Mouse (Mus musculus): ENCODE data around the gene Gucy1b1. TPM values are rescaled to one million over a fixed set of nuclear protein-coding genes. Genes with fewer than 3 reads are reported as not detected.

The Gucy1b1 gene
- 1 to 10 TPM; 3.8 to 4.8 TPM for polyA plus RNA-seq (2017; shearing (Covaris generic))

DNA sequence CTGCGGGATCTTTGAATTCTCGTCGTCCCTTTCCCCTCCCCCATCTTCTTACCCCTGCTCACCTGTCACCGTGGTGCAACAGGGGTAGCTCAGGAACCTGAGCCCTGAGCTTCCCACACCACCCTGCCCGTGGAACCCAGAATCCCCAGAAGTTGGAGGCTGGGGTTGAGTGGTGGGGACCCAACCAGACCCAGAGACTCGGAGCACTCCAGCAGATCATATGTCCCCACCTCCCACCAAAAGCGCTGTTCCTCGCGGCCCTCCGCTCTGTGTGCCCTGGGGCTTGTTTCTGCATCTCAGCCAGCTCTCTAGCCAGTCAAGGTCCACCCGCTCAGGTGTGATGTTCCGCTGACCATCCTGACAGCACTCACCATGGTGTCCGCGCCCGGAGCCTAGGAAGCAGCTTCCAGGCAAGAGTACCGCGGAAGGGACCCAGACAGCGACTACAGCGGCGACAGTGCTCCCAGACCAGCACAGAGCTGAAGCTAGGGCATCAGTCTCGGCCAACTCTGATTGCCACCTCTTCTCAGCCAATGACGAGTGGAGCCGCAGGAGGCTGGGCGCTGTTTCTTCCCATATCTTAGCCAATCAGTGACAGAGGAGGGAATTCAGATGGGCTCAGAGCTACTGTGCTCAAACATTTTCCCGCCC lies at the start of gene Gucy1b1:
TSS of gene Gucy1b1 (minus strand) at position 489 of the 651 bp plus-strand sequence.
- ATAC-seq = peak; percentile 96

DNA sequence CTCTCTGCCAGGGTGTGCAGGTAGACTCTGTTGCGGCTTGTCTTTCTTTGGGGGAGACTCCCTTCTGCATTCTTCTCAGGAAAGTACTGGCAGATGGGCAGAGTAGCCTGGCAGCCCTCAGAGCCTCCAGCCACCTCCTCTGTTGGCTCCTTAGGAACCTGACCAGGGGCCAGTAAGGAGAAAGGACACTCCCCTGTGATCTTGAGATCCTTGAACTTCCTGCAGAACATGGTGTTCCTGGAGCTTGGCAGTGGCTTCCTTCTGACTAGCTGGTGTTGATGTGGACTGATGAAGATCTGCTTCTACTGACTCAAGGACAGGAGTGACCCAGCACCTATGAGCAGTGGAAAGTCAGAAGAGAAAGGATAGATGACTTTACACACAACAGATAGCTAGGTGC lies 44.4 kb upstream of the Gucy1b1 start:
- no peak for ATAC-seq

DNA sequence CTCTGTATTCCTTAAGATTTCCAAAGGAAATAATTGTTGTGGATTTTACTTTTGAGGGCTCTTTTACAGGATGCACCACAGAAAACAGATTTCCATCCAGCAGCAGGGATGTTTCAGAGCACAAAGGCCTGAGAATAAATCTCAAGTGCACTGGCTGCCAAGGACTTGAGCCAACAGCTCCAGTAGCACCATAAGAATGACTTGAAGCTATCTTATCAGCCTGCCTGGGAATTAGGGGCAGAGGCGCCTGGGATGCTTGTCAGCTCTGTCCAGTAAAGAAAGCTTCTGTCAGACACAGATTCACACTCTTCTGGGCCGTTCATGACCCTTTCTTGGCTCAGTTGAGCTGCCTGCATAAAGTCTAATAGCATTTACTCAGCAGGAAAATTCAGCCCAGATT lies 38.0 kb upstream of the Gucy1b1 start:
- no peak for ATAC-seq

DNA sequence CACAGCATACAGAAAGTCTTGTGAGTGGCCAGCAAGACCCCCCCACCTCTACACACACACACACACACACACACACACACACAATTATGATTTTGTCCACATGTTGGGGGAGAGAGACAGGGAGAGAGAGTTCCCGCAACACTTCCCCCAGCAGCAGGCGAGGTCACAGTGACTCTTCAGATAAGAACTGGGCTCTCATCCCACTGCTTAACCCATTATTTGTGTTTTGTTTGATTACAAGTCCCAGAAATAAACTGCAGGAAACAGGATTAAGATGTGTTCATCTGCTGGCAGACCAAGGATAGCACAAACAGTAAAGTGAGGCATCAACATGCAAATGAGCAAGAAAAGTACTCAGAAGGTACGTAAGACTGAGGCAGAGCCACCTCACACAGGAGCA lies 37.5 kb upstream of the Gucy1b1 start:
- ATAC-seq = no peak

DNA sequence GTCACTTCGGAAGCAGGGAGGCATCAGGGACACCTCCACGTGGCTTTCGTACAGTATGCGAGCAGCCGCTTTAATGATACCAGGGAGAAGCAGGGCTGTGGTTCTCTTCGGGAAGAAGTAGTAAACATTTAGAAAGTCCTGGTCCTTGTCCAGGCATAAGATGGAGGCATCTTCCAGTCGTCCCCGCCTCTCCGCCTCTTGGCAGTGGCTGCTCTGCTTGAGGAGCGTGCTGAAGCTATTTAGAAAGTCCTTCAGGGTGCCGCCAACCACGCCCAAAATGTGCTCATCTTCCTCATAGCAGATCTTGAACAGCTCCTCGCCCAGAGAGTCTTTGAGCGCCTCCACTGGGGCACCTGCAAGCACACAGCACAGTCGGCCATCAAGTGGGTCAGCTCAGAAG lies 34.5 kb upstream of the Gucy1b1 start:
- no peak for ATAC-seq

DNA sequence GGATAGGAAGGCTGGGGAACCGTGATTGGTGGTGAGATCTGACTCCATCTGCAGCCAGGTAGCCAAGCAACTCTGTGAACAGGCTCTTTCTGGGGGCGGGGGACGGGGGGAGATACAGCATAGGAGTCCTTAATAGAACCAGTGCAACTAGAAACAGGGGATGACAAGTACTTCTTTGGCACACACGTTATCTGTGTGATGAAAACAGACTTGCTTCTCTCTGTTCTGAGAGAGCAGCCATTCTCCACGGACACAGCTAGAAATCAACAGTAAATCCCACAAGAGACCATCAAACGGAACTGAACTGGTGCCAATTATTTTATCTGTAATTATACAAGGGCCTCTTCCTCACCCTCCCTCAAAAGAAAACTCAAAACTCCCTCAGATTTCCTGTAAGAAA lies 29.7 kb upstream of the Gucy1b1 start:
- no peak for ATAC-seq

DNA sequence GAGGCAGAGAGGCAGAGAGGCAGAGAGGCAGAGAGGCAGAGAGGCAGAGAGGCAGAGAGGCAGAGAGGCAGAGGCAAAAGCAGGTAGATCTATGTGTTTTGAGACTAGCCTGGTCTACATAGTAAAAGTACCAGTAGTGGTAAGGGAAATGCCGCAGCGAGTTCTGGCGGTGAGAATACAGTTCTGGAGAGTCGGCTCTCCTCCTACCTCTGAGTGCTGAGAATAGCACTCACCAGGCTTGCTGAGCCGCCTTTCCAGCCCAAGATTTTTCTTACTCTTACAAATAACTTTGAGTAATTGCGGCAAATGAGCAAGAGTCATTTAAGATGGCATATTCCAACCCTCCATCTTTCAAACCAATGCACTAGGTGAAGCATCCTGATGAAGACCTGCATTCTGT lies 24.6 kb upstream of the Gucy1b1 start:
- no peak for ATAC-seq

DNA sequence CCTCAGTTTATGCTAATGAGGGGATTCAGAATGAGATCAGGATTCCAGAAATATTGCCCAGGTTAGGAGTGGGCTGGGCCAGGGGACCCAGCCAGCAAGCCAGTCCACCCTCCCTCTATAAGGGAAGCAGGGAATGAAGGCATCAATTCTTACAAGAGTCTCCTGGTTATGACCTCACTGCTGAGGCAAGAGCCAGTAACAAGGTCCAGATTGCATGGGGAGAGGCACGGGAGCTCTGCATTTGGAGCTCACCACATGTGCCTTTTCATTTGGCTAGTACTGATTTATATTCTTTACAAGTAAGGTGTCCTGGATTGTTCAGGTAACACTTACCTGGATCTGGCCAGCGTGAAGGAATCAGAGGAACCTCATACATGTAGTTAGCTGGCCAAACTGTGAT lies 22.3 kb upstream of the Gucy1b1 start:
- no peak for ATAC-seq

DNA sequence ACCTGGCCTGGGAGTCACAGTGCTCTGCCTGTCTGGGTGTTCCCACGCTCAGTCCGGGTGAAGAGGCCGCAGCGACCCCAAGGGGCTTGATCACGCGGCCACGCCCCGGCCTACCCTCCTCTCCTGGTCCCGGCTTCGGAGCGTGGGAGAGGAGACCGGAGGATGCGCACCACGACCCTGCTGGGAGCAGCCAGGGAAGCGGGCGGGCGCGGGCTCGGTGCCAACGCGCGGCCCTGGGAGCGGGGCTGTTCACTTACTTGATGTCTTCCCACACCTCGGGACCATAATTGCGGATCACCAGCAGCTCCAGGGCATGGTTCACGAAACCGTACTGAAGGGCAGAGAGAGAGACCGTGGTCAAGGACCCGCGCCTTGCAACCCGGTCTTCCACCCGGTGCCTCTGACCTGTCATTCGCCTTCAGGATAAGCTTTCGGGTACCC lies 728 bp downstream of the Gucy1b1 start:
- no peak for ATAC-seq

DNA sequence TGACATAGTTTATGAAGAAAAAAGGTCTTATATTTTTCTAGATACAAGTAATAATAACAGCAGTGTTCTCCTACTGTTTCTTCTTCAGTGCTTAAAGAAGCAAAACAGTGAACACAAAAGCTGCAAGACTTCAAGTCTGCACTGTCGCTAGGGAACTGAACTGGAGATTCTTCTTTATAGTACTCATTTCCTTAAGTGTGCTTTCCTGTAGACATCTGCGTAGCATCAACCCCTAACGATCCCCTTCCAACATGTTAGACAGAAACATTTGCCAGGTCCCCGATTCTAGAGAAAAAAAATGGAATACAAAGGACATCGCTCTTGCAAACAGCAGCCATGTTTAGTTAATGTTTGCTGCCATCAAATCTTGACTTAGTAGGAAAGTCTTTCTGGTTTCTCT lies 6.7 kb downstream of the Gucy1b1 start:
- no peak for ATAC-seq

DNA sequence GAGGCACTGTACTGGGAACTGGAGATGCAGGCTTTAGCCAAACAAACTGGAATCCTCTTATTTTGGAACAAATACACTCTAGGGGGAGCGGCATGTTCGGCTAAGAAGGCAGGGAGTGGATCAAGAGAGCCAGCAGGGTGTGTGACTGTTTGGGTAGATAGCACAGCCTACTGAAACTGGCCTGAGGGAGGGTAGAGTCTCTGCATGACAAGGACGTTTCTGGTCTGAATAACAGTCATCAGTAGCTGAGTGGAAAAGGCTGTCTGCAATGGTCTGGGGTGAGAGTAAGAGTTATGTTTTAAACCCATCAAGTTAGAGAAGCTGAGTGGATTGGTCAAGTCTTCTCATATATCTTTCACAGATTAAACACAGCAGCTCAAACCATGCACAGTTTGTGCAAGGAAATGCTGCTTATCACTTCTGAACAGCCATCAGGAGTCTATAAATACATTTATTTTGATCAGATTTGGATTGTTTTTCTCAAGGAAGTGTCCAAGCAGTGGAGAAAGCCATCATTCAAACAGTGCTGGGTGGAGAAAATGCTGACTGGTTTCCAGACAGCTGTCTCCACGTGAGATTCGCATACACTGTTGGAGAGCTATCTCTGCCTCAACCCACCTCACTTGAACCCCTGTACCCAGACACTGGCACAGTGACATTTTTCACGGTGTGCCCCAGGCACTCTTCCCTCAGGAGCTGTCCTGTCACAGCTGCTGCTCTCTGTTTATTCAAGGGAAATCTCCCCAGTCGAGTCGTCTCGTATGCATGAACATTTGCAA lies 12.9 kb downstream of the Gucy1b1 start:
- ATAC-seq = no peak

DNA sequence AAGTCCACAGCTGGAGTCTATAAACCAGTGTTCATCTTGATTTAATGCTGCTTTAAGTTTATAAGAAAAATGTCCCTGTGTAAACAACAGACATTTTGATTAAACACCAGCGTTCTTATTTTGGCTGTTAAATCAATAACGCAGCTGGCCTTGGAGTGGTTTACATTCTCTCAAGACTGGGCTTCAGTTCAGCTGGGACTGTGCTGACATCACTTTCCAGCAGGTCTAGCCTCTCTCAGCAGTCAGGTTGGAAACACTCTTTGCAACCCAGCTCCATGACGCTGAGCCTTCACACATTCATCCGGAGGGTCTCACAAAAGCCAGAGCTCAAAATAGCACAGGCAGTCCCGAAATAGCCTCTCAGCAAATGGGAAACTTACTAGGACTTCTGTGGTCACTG lies 17.3 kb downstream of the Gucy1b1 start:
- ATAC-seq = no peak

DNA sequence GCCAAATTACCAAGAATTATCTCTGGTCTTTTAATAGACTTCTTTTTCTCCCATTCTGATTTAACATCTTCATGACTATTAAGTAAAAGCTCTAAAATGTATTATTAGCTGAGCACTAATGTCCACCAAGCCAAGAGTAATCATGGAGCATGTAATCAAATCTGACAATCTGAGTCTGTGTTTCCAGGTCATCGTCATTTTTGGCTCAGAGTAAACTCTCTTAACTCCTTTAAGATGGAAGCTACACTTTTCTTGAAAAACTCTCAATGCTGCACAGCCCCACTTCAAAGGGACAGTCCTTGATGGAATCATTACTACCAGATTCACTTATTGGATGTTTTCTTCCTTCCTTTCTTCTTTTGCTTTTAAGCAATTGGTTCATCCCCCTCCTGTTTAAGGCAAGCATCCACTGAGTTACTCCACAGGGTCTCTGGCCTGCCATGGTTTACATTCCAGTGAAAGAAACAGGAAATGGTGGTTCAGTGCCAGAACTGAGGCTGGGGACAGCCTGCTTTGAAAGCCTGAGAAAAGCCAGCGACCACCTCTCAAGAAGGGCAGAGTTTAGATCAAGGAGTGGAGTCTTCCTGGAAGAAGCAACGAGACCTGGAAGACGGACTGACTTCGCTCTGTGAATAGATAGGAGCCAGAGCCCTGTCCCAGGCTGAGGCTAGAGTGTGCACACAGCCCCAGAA lies 20.1 kb downstream of the Gucy1b1 start:
- ATAC-seq = no peak

DNA sequence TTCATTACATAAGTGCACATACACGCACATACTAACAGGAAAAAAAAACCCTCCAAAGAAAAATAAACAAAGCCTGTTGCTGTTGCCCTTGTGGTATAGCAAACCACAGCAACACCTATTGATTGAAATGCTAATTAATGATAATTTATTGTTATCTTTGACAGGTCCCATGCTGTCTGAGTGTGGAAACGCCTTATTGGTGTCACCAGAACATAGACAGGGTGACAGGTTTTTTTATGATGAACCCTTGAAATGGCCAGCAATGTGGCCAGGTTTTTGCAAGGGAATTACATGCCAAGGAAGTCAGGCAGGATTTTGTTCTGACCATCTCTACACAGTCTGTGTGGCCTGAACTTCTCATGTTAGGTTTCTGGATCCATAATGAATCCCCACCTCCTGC lies 22.5 kb downstream of the Gucy1b1 start:
- ATAC-seq = no peak

DNA sequence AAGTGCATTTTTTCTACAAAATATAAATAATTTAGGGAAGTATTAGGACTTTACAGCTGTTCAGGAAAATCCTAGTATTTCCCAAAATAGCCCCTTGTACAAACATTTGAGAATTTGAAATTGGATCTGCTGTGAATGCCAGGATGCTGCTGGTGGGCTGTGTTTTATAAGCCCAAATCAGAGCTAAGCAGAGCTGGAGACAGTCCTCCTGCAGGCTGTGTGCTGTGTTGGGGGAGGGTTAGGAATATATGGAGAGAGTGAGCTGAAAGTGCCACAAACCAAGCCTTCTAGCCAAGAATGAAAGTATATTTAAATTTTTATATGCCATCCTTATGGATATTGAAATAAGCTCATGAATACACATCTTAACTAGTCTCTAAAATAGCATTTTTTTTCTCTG lies 23.0 kb downstream of the Gucy1b1 start:
- no peak for ATAC-seq

DNA sequence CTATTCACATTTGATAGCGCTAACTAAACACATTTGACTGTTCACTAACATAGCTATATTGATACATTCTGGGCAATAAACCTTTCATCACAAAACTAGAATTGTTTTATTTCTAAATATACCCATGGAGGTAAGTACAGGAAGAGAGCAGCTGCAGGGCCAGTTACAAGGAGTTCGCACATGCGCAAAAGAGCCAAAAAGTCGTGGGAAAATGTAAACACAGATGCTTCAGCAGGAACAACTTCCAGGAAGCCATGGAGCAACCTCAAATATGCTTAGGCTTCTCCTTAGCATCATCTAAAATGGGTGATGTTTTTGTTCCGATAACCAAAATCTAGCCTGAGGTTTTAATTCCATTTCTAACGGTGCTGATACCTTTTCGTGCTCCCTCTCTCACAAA lies 25.8 kb downstream of the Gucy1b1 start:
- no peak for ATAC-seq

DNA sequence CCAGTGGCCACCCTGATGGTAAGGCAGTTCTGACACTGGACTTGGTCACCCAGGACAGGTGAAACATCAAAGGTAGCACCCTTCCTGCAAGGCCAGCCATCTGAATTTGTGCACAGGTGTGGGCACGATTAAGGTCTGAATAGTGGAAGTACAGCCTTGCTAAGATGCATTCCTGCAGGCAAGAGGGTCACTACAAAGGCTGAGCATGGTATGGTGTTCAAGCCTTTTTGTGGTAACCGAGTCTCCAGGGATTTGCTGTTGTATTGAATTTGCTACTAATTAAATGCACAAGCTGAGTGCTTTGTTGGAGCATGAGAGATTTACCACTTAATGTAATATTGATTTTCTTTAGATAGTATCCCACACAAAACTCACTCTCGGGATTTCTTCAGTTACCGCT lies 26.4 kb downstream of the Gucy1b1 start:
- ATAC-seq = no peak

DNA sequence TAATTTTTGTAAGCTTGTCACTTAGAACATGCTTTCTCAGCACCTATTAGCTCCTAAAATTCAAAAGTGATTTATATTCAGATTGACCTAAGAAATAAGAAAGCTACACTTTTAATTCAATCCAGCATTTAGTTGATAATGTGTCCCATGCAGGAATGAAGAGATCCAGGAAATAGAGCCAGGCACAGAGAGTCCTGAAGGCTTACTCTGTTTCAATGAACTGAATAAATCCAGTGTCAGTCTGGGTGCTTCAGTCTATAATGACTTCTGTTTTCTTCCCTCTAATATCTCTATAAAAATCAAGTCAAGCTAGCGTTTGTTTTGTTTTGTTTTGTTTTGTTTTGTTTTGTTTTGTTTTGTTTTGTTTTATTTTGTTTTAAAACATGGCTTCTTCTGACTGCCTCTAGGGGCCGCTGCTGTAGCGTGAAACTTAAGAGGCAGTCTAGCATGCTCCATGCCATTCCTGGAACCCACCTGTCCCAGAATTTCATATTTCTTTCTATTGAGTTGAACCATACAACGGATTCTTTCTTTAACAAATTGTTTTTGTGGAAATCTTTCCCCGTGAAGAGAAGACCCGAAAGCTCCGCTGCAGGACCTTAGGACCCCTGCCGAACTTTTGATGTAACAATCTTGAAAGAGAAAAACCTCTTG lies 27.3 kb downstream of the Gucy1b1 start:
- ATAC-seq = peak; percentile 67

DNA sequence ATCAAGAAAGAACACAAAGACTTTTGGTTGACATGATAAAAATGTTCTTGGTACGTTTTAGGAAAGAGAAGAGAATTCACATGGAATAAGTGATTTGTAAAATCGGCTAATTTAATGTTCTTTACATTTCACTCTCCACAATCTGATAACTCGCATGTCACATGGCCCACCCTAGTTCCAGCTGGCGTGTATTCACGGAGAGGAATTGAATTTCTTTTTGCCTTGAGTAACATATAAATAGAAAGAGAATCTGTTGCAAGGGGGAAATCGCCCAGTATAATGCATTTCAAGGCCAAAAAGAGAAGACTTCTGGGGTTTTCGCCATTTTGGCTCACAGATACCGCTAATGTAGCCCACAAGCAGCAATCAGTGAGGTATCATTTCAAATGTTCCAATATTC lies 28.4 kb downstream of the Gucy1b1 start:
- ATAC-seq = no peak

DNA sequence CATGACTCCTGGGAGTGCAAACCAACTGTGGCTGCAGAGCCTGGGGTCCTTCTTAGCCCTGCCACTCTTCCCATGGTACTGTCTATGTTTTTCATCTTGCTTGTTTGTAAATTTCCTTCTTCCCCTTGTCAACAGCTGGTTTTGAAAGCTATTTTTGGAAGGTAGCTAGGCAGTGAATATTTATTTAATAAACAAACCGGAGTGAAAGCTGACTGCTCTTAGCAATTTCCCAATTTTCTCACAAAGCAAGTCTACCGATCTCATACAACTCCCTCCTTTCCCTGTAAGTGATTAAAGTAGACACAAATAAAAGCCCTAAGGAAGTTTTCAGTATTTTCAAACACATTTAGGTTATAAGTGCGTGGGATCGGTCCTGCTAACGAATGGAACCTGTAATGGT lies 29.6 kb downstream of the Gucy1b1 start:
- ATAC-seq = no peak

DNA sequence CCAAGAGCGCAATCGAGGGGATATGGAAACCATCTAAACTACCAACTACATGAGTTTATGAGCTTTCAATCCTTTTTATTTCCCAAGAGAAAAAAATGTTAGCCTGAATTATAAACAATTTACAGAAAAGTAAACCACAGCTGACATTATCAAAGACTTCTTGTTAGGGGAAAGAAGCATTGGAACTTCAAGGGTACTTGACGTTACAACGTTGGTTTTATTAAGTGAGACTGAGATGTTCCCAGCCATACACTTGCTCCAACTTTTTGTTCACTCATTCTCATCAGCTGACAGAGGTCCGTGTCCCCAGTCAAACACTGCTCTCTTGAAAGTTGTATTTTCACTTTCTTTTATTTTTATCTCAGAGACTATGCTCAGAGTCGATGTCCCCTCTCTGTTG lies 30.8 kb downstream of the Gucy1b1 start:
- ATAC-seq = no peak

DNA sequence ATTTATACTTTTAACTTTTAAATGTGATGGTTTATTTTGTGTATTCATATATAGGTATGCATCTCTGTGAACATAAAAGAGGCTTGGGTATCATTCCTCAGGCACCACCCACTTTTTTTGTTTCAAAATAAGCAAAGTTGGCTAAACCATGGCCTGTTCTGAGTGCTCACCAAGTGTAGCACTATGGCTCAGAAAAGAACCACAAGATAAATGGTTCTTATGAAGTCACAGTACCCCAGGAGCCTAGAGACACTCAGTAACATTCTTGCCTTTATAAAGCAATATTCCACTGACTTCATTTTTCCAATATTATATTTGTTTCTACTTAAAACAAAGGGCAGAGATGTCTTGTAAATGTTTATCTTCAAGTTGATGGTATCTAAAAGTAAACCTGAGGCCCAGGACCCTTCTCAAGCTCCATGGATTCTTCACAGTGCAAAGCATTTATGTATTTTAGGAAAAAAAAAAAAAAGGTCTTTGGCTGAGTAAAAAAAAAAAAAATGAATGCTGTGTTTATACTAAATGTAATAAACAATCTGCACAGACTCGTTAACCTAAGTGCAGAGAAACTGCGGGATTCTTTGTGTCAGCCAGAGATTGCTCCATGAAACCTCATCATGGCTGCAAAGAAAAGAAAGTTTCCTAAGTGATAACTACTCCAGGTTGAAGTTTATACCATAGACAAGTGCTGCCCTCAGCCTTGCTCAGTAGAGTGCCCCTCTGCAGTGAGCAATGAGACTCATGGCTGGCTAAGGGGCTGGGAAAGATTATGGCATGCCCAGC lies 38.0 kb downstream of the Gucy1b1 start:
- ATAC-seq = no peak

Data from CD4-positive, CD25-positive, alpha-beta regulatory T cell, adult 4 months (primary cell).